Mouse (Mus musculus): ENCODE data around the gene Rnf38. TPM values are rescaled to one million over a fixed set of nuclear protein-coding genes. Genes with fewer than 3 reads are reported as not detected.
A peak's percentile ranks its signal among the peaks of the same experiment; 100 is the strongest.

Rnf38 gene
- polyA plus RNA-seq, 1 experiment from 2014 or later: 34.8 TPM

DNA sequence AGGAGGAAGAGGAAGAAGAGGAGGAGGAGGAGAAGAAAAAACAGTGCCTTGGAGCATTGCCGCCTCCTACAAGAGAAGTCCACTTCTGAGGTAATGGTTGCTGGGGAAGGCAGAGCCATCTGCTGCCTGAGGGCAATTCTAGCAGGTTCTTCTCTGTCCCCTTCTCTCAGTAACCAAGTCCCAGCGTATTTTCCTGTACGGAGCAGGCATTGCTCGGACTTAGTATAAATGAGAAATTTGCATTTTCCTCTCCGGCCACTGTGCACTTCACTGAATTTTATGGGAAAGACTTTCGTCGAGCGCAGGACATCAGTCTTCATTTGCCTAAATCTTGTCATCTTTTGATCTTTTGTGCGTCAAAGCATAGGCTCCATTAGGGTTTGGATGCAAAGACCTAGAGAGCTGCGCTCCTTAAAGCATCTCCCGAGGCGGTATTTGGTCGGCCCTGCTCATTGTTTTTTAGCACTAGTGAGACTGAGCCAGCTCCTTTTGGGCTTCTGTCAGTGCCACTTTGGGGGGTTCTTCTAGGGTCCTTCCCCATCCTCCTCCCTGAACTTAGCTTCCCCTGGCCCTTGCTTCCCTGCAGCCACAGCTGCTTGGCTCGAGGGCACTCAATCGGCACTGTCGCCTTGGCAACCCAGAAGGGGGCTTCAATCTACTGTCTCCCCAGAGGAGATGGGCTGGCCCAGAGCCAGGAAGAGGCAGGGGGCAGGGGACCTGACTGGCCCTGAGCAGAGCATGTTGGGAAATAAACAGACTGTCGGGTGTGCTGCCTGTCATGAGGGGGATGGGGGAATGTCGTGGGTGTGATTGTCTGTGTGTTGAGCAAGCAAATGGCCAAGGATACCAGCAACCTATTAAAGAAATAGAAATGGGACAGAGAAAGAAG, 13.7 kb upstream of the Rnf38 start:
- peak; percentile 74 for DNase-seq (ENCODE audit: low spot score)
- Histone ChIP-seq H3K36me3 (replicated peaks) (no peaks in the 10 kb centered on the region), H3K4me3 (peak overlapping the region; percentile 40), H3K4me1 (peaks cover 30% of the 10 kb centered on the region), H3K27me3 (replicated peaks; ENCODE audit: low read depth, poor library complexity, severe bottlenecking) (peaks cover 12% of the 10 kb centered on the region; the same call in 1 of the 2 replicates), H3K27ac (replicated peaks) (peak overlapping the region; percentile 75), H3K9me3 (no peaks in the 10 kb centered on the region)
- 13% methylated on average over 18 of the region's 18 CpGs for WGBS

DNA sequence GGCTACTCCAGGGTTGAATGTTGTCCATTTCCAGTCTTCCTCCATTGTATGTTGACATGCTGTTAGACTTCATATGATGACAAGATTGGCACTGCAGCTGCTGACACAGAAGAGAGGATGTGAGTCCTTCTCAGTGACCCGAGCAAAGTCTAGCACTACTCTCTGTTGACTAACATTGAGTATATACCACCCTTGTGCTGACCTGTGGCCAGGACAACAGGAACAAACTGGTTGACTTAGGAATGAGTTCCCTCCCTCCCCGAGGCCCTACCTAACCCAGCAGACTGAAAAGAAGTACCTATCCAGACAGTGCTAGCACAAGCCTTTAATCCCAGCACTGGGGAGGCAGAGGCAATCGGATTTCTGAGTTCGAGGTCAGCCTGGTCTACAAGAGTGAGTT, 12.7 kb upstream of the Rnf38 start:
- Histone ChIP-seq H3K4me3 (no peak overlapping the region), H3K36me3 (replicated peaks) (no peaks in the 10 kb centered on the region), H3K27ac (replicated peaks) (no peak overlapping the region), H3K4me1 (peaks cover 24% of the 10 kb centered on the region), H3K9me3 (no peaks in the 10 kb centered on the region), H3K27me3 (replicated peaks; ENCODE audit: low read depth, poor library complexity, severe bottlenecking) (0 out of 2 replicates have a peak, but pooled peaks cover 4% of the 10 kb centered on the region)
- no peak for DNase-seq (ENCODE audit: low spot score)
- WGBS: 89% methylated on average over 4 of the region's 4 CpGs

DNA sequence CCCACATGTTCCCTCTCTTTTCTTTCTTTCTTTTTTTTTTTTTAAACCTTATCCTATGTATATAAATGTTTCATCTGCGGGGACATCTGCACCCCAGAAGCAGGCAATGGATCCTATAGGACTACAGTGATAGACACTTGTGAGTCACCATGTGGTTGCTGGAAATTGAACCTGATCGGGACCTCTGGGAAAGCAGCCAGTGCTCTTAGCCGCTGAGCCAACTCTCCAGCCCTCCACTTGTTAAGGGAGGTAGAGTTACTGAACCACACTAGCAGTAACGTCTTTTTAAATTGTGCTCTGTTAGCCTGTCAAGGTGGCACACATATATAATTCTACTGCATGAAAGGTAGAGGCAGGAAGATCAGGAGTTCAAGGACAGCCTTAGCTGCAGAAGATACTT, 8.0 kb upstream of the Rnf38 start:
- Histone ChIP-seq H3K27ac (replicated peaks) (no peak overlapping the region), H3K9me3 (no peaks in the 10 kb centered on the region), H3K36me3 (replicated peaks) (no peaks in the 10 kb centered on the region), H3K4me1 (no peaks in the 10 kb centered on the region), H3K27me3 (replicated peaks; ENCODE audit: low read depth, poor library complexity, severe bottlenecking) (no peaks in the 10 kb centered on the region), H3K4me3 (no peak overlapping the region)
- no peak for DNase-seq (ENCODE audit: low spot score)
- WGBS: 83% methylated on average over 4 of the region's 4 CpGs

DNA sequence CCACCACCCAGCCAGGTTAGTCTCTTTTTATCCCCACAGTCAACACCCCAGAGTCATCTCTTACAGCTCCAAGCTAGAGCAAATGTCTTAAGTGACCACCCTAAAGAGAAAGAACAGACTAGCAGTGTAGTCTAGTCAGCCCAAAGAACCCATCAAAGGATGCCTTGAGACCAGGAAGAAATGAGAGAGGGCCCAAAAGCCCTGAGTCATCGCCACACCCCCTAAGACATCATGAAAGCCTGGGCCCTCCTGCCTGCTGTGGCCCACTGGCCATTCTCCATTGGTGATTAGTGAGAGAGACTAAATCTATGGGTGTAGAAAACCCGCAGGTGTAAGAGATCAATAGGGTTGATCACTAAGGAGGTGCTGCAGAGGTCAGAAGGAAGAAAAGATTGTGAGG, 2.4 kb upstream of the Rnf38 start:
- Histone ChIP-seq H3K27ac (replicated peaks) (no peak overlapping the region), H3K4me1 (peaks cover 35% of the 10 kb centered on the region), H3K27me3 (replicated peaks; ENCODE audit: low read depth, poor library complexity, severe bottlenecking) (no peaks in the 10 kb centered on the region), H3K36me3 (replicated peaks) (no peaks in the 10 kb centered on the region), H3K4me3 (no peak overlapping the region), H3K9me3 (no peaks in the 10 kb centered on the region)
- DNase-seq (ENCODE audit: low spot score): no peak
- 70% methylated on average over 2 of the region's 2 CpGs for WGBS

DNA sequence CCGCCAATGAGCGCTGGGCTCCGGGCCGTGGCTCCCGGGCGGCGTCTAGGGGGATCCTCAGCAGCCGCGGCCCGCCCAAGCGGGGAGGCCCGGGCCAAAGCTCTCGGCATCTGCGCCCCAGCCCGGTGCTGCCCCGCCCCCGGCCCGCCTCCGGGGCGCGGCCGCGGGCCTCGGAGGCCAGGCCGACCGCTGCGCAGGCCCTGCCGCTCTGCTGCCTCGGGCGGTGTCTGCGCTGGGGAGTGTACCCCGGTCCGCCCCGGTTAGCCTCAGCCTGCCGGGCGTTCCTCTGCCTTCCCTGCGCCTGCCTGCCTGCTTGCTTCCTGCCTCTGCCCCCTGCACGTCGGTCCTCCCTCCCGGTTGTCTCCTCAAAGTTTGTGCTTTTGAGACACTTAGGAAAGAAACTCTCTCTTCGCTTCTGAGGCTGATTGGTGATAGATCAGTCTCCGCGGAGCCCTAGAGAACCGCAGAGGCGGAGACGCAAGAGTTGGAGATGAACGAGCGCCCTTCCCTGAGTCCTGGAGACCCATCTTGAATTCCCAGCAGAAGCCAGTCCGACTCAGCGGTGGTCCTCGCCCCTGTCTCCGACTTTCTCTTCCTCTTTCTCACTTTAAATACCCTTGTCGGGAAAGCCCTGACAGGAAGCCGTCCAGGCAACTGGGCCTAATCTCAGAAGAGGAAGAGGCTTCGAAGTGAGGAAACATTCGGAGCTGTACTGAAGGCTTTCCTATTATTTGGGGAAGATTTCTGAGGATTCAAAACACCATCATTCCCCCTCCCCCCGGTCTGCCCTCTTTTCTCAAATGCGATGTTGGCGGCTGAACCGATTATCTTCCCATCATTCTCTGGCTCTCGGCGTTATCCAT, 646 bp upstream of the Rnf38 start:
- H3K36me3 ChIP-seq (replicated peaks): no peaks in the 10 kb centered on the region
- peaks cover 35% of the 10 kb centered on the region for H3K4me1 ChIP-seq
- peak overlapping the region; percentile 95 for H3K27ac ChIP-seq (replicated peaks)
- no peaks in the 10 kb centered on the region for H3K9me3 ChIP-seq
- peak overlapping the region; percentile 79 for H3K4me3 ChIP-seq
- no peaks in the 10 kb centered on the region for H3K27me3 ChIP-seq (replicated peaks; ENCODE audit: low read depth, poor library complexity, severe bottlenecking)
- DNase-seq (ENCODE audit: low spot score): peak; percentile 92
- WGBS: under 1% methylated on average over 62 of the region's 62 CpGs

DNA sequence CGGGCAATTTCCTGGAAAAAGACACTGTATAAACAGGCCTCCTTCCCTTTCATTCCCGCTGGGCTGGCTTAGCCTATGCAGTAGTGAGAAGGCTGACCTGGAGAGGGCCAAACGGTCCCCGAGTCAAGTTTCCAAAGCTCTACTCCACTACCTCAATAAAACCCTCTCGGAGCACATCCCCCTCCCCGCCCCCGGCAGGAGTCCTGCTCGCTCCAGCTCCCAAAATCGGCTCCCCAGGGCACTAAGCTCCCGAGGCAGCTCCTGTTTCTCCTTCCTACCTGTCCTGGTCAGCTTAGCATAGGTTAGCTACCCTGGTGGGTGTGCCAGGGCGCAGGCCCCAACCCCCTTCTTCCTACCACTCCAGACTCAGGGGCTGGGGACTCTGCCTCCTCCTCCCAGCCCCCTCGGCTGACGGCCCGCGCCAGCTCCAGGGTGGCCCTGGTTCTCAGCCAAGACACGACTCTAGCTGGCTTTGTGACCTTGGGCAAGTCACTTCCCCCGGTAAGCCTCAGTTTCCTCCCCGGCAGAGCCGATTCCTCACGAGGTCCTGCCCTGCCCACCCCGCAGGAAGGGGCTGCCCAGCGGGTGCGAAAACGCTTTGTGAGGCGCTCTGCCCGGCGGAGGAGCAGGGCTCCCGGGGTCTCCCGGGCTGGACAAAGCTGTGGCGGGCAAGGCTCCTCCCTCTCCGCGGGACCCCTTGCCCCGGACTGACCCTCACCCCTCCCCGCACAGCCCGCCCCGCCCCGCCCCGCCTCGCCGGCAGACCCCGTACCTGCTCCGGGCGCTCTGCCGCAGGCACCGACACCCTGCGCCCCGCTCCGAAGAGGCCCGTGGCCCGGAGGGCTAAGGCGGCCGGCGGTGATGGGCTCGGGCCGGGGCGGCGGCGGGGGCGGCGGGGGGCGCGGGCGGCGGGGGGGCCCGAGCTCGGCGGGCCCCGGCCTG, 547 bp downstream of the Rnf38 start:
- DNase-seq (ENCODE audit: low spot score): peak; percentile 81

DNA sequence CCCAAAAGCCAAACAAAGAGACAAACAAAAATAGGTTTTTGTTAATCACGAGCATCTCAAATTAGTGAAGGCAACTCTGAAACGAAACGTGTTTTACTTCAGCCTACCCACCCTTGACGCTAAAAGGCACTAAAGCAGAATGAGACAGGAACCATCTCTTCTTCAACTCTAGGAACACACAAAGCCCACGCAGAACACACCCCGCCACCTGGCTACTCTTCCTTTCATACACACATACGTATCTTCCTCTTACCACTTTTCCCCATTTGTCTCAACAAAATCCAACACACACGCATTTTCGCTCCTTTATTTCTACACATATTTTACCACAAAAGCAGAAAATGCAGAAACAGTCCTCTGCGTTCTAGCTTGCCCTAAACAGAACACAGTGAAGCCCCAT, 8.5 kb downstream of the Rnf38 start:
- Histone ChIP-seq H3K27me3 (replicated peaks; ENCODE audit: low read depth, poor library complexity, severe bottlenecking) (no peaks in the 10 kb centered on the region), H3K27ac (replicated peaks) (no peak overlapping the region), H3K4me3 (no peak overlapping the region), H3K4me1 (peaks cover 39% of the 10 kb centered on the region), H3K9me3 (no peaks in the 10 kb centered on the region), H3K36me3 (replicated peaks) (no peaks in the 10 kb centered on the region)
- 88% methylated on average over 10 of the region's 10 CpGs for WGBS
- DNase-seq (ENCODE audit: low spot score): no peak

More for the DNA sequence above, 547 bp downstream of the Rnf38 start:
- no peaks in the 10 kb centered on the region for H3K9me3 ChIP-seq
- H3K4me3 ChIP-seq: peak overlapping the region; percentile 79
- no peaks in the 10 kb centered on the region for H3K27me3 ChIP-seq (replicated peaks; ENCODE audit: low read depth, poor library complexity, severe bottlenecking)
- peaks cover 42% of the 10 kb centered on the region for H3K4me1 ChIP-seq
- H3K27ac ChIP-seq (replicated peaks): peak overlapping the region; percentile 95
- no peaks in the 10 kb centered on the region for H3K36me3 ChIP-seq (replicated peaks)
- WGBS: under 1% methylated on average over 66 of the region's 68 CpGs

DNA sequence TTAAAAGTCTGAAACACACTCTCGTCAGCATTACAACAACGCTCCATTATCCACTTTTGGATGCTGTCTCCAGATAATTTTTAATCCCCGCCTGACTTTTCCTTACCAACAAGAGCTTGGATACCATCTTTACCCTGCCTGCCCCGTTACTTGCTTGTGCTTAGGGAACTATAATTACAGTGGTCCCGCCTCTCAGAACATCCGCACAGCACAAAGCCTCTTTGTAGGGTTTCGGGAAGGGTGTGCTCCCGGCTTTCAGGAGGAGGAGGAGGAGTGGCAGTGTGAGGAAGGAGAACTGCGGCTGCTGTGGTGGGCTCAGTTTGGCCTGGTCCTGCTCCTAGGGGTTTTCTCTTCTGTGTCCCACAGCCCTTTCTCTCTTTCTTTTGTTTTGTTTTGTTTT, 9.4 kb downstream of the Rnf38 start:
- Histone ChIP-seq H3K27ac (replicated peaks) (peak overlapping the region; percentile 72), H3K36me3 (replicated peaks) (no peaks in the 10 kb centered on the region)
- 27% methylated on average over 9 of the region's 9 CpGs for WGBS

DNA sequence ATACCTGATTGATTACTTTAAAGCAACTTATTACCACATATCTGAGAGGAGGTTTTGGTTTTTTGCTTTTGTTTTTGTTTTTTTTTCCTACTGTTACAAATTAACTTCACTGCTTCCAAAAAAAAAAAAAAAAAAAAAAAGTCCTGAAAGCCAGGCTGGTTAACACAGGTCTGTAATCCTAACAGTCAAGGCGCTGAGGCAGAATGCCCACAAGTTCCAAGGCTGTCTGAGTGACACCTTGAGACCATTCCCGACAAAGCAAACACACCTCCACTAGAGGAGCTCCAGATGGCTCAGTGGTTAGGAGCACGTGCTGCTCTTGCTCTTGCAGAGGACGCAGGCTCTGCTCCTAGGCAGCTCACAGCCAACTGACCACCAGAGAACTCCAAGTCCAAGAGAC, 10.1 kb downstream of the Rnf38 start:
- WGBS: 63% methylated on average over 4 of the region's 4 CpGs
- H3K4me3 ChIP-seq: no peak overlapping the region
- H3K9me3 ChIP-seq: no peaks in the 10 kb centered on the region
- no peak overlapping the region for H3K27ac ChIP-seq (replicated peaks)
- 0 out of 2 replicates have a peak, but pooled peaks cover 3% of the 10 kb centered on the region for H3K36me3 ChIP-seq (replicated peaks)
- H3K27me3 ChIP-seq (replicated peaks; ENCODE audit: low read depth, poor library complexity, severe bottlenecking): no peaks in the 10 kb centered on the region
- no peak for DNase-seq (ENCODE audit: low spot score)
- peaks cover 33% of the 10 kb centered on the region for H3K4me1 ChIP-seq

More for the DNA sequence above, 9.4 kb downstream of the Rnf38 start:
- H3K4me1 ChIP-seq: peaks cover 39% of the 10 kb centered on the region
- H3K4me3 ChIP-seq: peak overlapping the region; percentile 21; the same call in 1 of the 2 replicates
- no peaks in the 10 kb centered on the region for H3K27me3 ChIP-seq (replicated peaks; ENCODE audit: low read depth, poor library complexity, severe bottlenecking)
- no peaks in the 10 kb centered on the region for H3K9me3 ChIP-seq
- DNase-seq (ENCODE audit: low spot score): peak; percentile 49

DNA sequence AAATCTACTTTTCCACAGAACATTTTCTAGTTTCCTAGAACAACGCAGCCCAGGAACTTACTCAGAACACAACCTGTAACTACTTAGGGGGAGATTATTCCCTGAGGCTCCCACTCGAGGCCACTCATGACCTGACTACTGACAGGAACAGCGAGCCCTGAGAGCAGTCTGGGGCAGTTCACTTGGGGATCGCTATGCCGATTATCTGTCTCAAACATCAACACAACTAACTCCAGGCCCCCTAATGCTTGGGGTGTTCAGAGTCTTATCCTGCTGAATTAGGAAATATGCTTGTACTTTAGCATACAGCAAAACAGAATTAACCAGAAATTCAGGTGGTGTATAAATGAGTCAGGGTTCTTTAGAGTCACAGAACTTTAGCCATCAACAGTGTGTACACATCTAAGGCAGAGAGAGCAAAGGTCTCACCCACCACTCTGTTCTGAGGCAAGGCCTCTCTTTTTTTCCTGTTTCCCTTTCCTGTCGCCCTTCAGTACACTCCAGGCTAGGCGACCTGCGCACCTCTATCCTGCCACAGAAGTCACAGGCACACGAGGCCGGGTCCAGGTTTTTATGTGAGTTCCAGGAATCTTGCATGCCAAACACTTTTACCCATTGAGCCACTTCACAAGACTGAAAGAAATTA, 16.7 kb downstream of the Rnf38 start:
- peaks cover 12% of the 10 kb centered on the region for H3K4me1 ChIP-seq
- 58% methylated on average over 10 of the region's 10 CpGs for WGBS
- no peak for DNase-seq (ENCODE audit: low spot score)
- no peak overlapping the region for H3K27ac ChIP-seq (replicated peaks)
- no peaks in the 10 kb centered on the region for H3K27me3 ChIP-seq (replicated peaks; ENCODE audit: low read depth, poor library complexity, severe bottlenecking)
- H3K4me3 ChIP-seq: no peak overlapping the region
- H3K36me3 ChIP-seq (replicated peaks): peaks cover 10% of the 10 kb centered on the region; the same call in 1 of the 2 replicates
- H3K9me3 ChIP-seq: no peaks in the 10 kb centered on the region

DNA sequence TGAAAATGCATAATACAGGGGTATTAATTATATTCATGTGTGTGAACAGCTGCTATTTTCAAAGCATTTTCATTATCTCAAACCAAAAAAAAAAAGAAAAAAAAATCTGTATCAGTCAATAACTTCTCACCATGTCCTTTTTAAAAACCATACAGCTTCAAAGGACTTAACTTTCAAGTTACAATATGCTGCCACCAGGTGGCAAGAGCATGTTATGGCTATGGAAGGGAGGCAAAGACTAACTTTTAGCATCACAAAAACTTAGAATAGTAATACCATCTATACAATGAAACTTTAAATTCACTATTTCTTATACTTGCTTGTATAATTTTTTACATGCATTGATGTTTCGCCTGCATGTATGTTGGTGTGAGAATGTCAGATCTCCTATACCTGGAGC, 33.6 kb downstream of the Rnf38 start:
- no peaks in the 10 kb centered on the region for H3K4me1 ChIP-seq
- no peak overlapping the region for H3K27ac ChIP-seq (replicated peaks)
- no peaks in the 10 kb centered on the region for H3K36me3 ChIP-seq (replicated peaks)
- WGBS: 81% methylated on average over 1 of the region's 1 CpGs
- no peak for DNase-seq (ENCODE audit: low spot score)
- H3K9me3 ChIP-seq: no peaks in the 10 kb centered on the region
- no peak overlapping the region for H3K4me3 ChIP-seq
- no peaks in the 10 kb centered on the region for H3K27me3 ChIP-seq (replicated peaks; ENCODE audit: low read depth, poor library complexity, severe bottlenecking)
